Mouse (Mus musculus): ENCODE results near the gene Cntnap1. TPM values are rescaled to one million over a fixed set of nuclear protein-coding genes. Genes with fewer than 3 reads are reported as not detected.

Cntnap1 gene
- polyA plus RNA-seq, 2 experiments, result 0.56 to 1.5 TPM

- no peaks in the 10 kb centered on the region for H3K36me3 ChIP-seq (ENCODE audit: control insufficient read depth, insufficient read depth, low read length)
- no peak for ATAC-seq (ENCODE audit: low FRiP score, low read depth)
- no peak for DNase-seq (ENCODE audit: low spot score)
- no peak for TF ChIP-seq POLR2A (IDR thresholded peaks at IDR 0.05; ENCODE audit: borderline replicate concordance, extremely low read depth, insufficient read depth, insufficient read length)
- H3K27ac ChIP-seq (replicated peaks; ENCODE audit: low read depth, low read length), result no peak overlapping the region
- peaks cover 8% of the 10 kb centered on the region for H3K27me3 ChIP-seq (ENCODE audit: control insufficient read depth, insufficient read depth, low read length)
- H3K9ac ChIP-seq (ENCODE audit: low read depth, low read length, severe bottlenecking), result no peak overlapping the region; the same call in 1 of the 2 replicates
- H3K4me2 ChIP-seq (replicated peaks; ENCODE audit: low read depth, low read length, severe bottlenecking), result no peak overlapping the region
- H3K4me1 ChIP-seq (ENCODE audit: control insufficient read depth, insufficient read depth, low read length), result no peaks in the 10 kb centered on the region
- 79% methylated on average over 14 of the region's 14 CpGs for WGBS
- no peak overlapping the region for H3K4me3 ChIP-seq (replicated peaks; ENCODE audit: low read length)
- no peaks in the 10 kb centered on the region for H3K9me3 ChIP-seq (ENCODE audit: control insufficient read depth, low read length)
Observed at GRCm38 (mm10) chr11:101182771-101183517, 12.6 kb downstream of the Cntnap1 start.

DNA sequence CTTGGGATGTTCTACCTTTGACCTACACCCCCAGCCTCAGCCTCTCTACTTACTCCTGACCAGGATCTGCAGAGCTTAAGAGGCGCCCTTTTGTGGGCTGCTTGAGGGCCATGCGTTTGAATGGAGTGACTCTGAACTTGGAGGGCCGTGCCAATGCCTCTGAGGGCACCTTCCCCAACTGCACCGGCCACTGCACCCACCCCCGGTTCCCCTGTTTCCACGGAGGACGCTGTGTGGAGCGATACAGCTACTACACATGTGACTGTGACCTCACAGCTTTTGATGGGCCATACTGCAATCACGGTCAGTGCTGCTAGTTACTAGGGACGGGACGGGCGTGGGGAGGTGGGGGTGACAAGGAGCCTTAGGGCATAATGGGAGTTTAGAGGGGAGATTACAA lies 14.7 kb downstream of the Cntnap1 start:
- WGBS, result 76% methylated on average over 12 of the region's 12 CpGs
- peaks cover 9% of the 10 kb centered on the region for H3K4me1 ChIP-seq (ENCODE audit: control insufficient read depth, insufficient read depth, low read length)
- no peak for TF ChIP-seq POLR2A (IDR thresholded peaks at IDR 0.05; ENCODE audit: borderline replicate concordance, extremely low read depth, insufficient read depth, insufficient read length)

GRCm38 (mm10) chr11:101185441-101185840 lies 15.1 kb downstream of the Cntnap1 start:
- no peak overlapping the region for H3K4me3 ChIP-seq (replicated peaks; ENCODE audit: low read length)
- 89% methylated on average over 4 of the region's 4 CpGs for WGBS
- no peaks in the 10 kb centered on the region for H3K36me3 ChIP-seq (ENCODE audit: control insufficient read depth, insufficient read depth, low read length)
- ATAC-seq (ENCODE audit: low FRiP score, low read depth) (no peak), DNase-seq (ENCODE audit: low spot score) (no peak)
- peaks cover 12% of the 10 kb centered on the region for H3K4me1 ChIP-seq (ENCODE audit: control insufficient read depth, insufficient read depth, low read length)
- TF ChIP-seq POLR2A (IDR thresholded peaks at IDR 0.05; ENCODE audit: borderline replicate concordance, extremely low read depth, insufficient read depth, insufficient read length), result no peak
- H3K4me2 ChIP-seq (replicated peaks; ENCODE audit: low read depth, low read length, severe bottlenecking), result no peak overlapping the region
- no peak overlapping the region for H3K27ac ChIP-seq (replicated peaks; ENCODE audit: low read depth, low read length)
- H3K27me3 ChIP-seq (ENCODE audit: control insufficient read depth, insufficient read depth, low read length), result no peaks in the 10 kb centered on the region
- H3K9ac ChIP-seq (ENCODE audit: low read depth, low read length, severe bottlenecking), result no peak overlapping the region
- no peaks in the 10 kb centered on the region for H3K9me3 ChIP-seq (ENCODE audit: control insufficient read depth, low read length)

More for the DNA sequence above, 14.7 kb downstream of the Cntnap1 start:
- ATAC-seq (ENCODE audit: low FRiP score, low read depth) (no peak), DNase-seq (ENCODE audit: low spot score) (no peak)
- H3K4me3 ChIP-seq (replicated peaks; ENCODE audit: low read length), result no peak overlapping the region
- no peaks in the 10 kb centered on the region for H3K36me3 ChIP-seq (ENCODE audit: control insufficient read depth, insufficient read depth, low read length)
- H3K4me2 ChIP-seq (replicated peaks; ENCODE audit: low read depth, low read length, severe bottlenecking), result no peak overlapping the region
- H3K9me3 ChIP-seq (ENCODE audit: control insufficient read depth, low read length), result no peaks in the 10 kb centered on the region
- H3K9ac ChIP-seq (ENCODE audit: low read depth, low read length, severe bottlenecking), result no peak overlapping the region
- no peak overlapping the region for H3K27ac ChIP-seq (replicated peaks; ENCODE audit: low read depth, low read length)
- no peaks in the 10 kb centered on the region for H3K27me3 ChIP-seq (ENCODE audit: control insufficient read depth, insufficient read depth, low read length)

DNA sequence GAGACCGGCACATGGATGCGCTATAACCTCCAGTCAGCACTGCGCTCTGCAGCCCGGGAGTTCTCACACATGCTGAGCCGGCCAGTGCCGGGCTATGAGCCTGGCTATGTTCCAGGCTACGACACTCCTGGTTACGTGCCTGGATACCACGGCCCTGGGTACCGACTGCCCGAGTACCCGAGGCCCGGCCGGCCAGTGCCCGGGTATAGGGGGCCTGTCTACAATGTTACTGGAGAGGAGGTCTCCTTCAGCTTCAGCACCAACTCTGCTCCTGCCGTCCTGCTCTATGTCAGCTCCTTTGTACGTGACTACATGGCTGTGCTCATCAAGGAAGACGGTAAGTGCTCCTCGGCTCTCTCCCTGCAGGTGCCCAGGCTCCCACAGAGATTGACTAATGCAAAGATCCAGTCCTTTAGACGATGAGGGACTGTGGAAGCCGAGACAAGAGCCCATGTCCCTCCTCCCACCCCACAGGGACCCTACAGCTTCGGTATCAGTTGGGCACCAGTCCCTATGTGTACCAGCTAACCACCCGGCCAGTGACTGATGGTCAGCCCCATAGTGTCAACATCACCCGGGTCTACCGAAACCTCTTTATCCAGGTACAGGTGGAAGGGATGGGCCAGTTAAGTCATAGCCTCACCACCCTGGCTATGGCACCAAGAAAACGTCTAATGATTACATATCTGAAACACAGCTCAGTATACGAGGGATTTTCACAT lies 16.4 kb downstream of the Cntnap1 start:
- Histone ChIP-seq H3K9me3 (ENCODE audit: control insufficient read depth, low read length) (no peaks in the 10 kb centered on the region), H3K27ac (replicated peaks; ENCODE audit: low read depth, low read length) (no peak overlapping the region), H3K4me1 (ENCODE audit: control insufficient read depth, insufficient read depth, low read length) (peaks cover 17% of the 10 kb centered on the region), H3K4me3 (replicated peaks; ENCODE audit: low read length) (no peak overlapping the region), H3K27me3 (ENCODE audit: control insufficient read depth, insufficient read depth, low read length) (no peaks in the 10 kb centered on the region), H3K36me3 (ENCODE audit: control insufficient read depth, insufficient read depth, low read length) (no peaks in the 10 kb centered on the region), H3K4me2 (replicated peaks; ENCODE audit: low read depth, low read length, severe bottlenecking) (no peak overlapping the region), H3K9ac (ENCODE audit: low read depth, low read length, severe bottlenecking) (no peak overlapping the region)
- 88% methylated on average over 27 of the region's 27 CpGs for WGBS
- no peak for DNase-seq (ENCODE audit: low spot score)
- no peak for ATAC-seq (ENCODE audit: low FRiP score, low read depth)
- TF ChIP-seq POLR2A (IDR thresholded peaks at IDR 0.05; ENCODE audit: borderline replicate concordance, extremely low read depth, insufficient read depth, insufficient read length), result no peak

DNA sequence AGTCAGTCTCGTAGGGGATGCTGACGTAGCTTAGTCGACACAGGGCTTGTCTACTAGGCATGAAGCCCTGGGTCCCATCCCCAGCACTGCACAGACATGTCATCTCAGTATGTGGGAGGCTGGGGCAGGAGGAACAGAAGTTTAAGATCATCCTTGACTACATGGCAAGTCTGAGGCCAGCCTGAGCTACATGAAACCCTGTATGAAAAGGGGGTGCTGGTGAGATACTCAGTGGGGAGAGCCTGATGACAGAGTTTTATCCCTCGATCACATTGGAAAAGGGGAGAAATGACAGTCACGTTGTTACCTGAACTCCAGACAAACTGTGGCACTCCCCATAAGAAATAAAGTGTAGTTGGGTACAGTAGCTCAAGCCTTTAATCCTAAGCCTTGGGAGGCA lies 17.2 kb downstream of the Cntnap1 start:
- H3K27me3 ChIP-seq (ENCODE audit: control insufficient read depth, insufficient read depth, low read length), result no peaks in the 10 kb centered on the region
- H3K36me3 ChIP-seq (ENCODE audit: control insufficient read depth, insufficient read depth, low read length), result no peaks in the 10 kb centered on the region
- H3K9me3 ChIP-seq (ENCODE audit: control insufficient read depth, low read length), result no peaks in the 10 kb centered on the region
- H3K9ac ChIP-seq (ENCODE audit: low read depth, low read length, severe bottlenecking), result no peak overlapping the region
- no peak overlapping the region for H3K4me3 ChIP-seq (replicated peaks; ENCODE audit: low read length)
- ATAC-seq (ENCODE audit: low FRiP score, low read depth) (no peak), DNase-seq (ENCODE audit: low spot score) (no peak)
- peaks cover 17% of the 10 kb centered on the region for H3K4me1 ChIP-seq (ENCODE audit: control insufficient read depth, insufficient read depth, low read length)
- 90% methylated on average over 5 of the region's 5 CpGs for WGBS
- no peak overlapping the region for H3K4me2 ChIP-seq (replicated peaks; ENCODE audit: low read depth, low read length, severe bottlenecking)
- H3K27ac ChIP-seq (replicated peaks; ENCODE audit: low read depth, low read length), result no peak overlapping the region
- no peak for TF ChIP-seq POLR2A (IDR thresholded peaks at IDR 0.05; ENCODE audit: borderline replicate concordance, extremely low read depth, insufficient read depth, insufficient read length)

Measured in limb, embryonic 14.5 days (tissue).